Mouse (Mus musculus): ENCODE measurements at regions not wholly inside any gene's neighbourhood (a gene's known extent, or its start where the extent isn't known, plus 50 kb on each side); places are given as distances from the start of the nearest gene placed in this dataset.

- TF ChIP-seq CTCF (IDR thresholded peaks at IDR 0.05; ENCODE audit: extremely low read depth, insufficient read depth, low read length), result no peak
- TF ChIP-seq POLR2A (IDR thresholded peaks at IDR 0.05; ENCODE audit: extremely low read depth, insufficient read depth, low read length), result no peak
Observed at GRCm38 (mm10) chr9:52802969-52803368, 123.4 kb upstream of the AI593442 start.
